ENCODE assay signal across 8 mouse cellular contexts in genomic region chr15:79511553-79512320, GRCm38 (mm10). TPM values are rescaled to one million over a fixed set of nuclear protein-coding genes. Genes with fewer than 3 reads are reported as not detected.
DNase-seq lines count a peak whose midpoint lies in the region; ATAC-seq and TF ChIP-seq lines count a peak whose summit lies in the region.

No protein-coding gene starts in this region.

- H3K4me3 ChIP-seq in gastrocnemius, adult 2 months: peak overlapping the region; percentile 70
- H3K4me3 ChIP-seq in hindbrain, embryonic 14.5 days (replicated peaks; ENCODE audit: low read length): peak overlapping the region; percentile 41
- peak overlapping the region; percentile 51 for H3K4me3 ChIP-seq in left cerebral cortex, adult 2 months

- peak; percentile 91 for DNase-seq in adrenal gland, adult 2 months
- DNase-seq in cerebellum, postnatal 4 days (ENCODE audit: low spot score in 2 of 2): peak; percentile 86 to 93
- peak; percentile 91 for DNase-seq in gastrocnemius, adult 2 months
- DNase-seq in hindbrain, embryonic 14.5 days (ENCODE audit: low spot score): peak; percentile 92
- DNase-seq in left cerebral cortex, adult 2 months (ENCODE audit: extremely low spot score in 1 of 2, low spot score in 2 of 2): peak; percentile 89
- peak; percentile 84 for DNase-seq in lung, postnatal 36 days
- peak; percentile 89 to 90 for DNase-seq in right cerebral cortex, adult 2 months (ENCODE audit: low spot score in 2 of 2)
- no peak for DNase-seq in adipocyte (ENCODE audit: low spot score)

- H3K9me3 ChIP-seq in hindbrain, embryonic 14.5 days (ENCODE audit: control insufficient read depth, low read length): no peaks in the 10 kb centered on the region

- peaks cover 17% of the 10 kb centered on the region for H3K4me1 ChIP-seq in hindbrain, embryonic 14.5 days (replicated peaks; ENCODE audit: control insufficient read depth, insufficient read depth, low read length)

- intact Hi-C loops in gastrocnemius, adult 2 months (cut with DNase I): no loop called here
- intact Hi-C loops in left cerebral cortex, adult 2 months (cut with DNase I): no loop called here

- peak overlapping the region; percentile 24; the same call in 1 of the 2 replicates for H3K27ac ChIP-seq in gastrocnemius, adult 2 months
- no peak overlapping the region for H3K27ac ChIP-seq in hindbrain, embryonic 14.5 days
- H3K27ac ChIP-seq in left cerebral cortex, adult 2 months: peak overlapping the region; percentile 73

- H3K4me2 ChIP-seq in hindbrain, embryonic 14.5 days (replicated peaks): peak overlapping the region; percentile 77

- no peaks in the 10 kb centered on the region for H3K36me3 ChIP-seq in hindbrain, embryonic 14.5 days (replicated peaks; ENCODE audit: control insufficient read depth, insufficient read depth)

- no peak for TF ChIP-seq CTCF in gastrocnemius, adult 2 months (IDR thresholded peaks at IDR 0.05)
- TF ChIP-seq CTCF in left cerebral cortex, adult 2 months (IDR thresholded peaks at IDR 0.05): no peak; the same call in 1 of the 2 replicates

- H3K27me3 ChIP-seq in hindbrain, embryonic 14.5 days (ENCODE audit: control insufficient read depth, insufficient read depth, low read length): peaks cover 88% of the 10 kb centered on the region

- H3K9ac ChIP-seq in hindbrain, embryonic 14.5 days: peak overlapping the region; percentile 40

- WGBS in hindbrain, embryonic 14.5 days: 2% methylated on average over 61 of the region's 61 CpGs

- peak; percentile 86 for ATAC-seq in hindbrain, embryonic 14.5 days (ENCODE audit: low FRiP score)

RNA-seq across cellular contexts. Expression of gene Kdelr3, which starts 4.5 kb away (rescaled TPM):
- 1 to 10 TPM; 1.9 to 4.1 TPM for total RNA-seq in adrenal gland, adult 2 months (2021)
- 2.9 and 3.1 TPM in 2 replicates for polyA plus RNA-seq in adrenal gland, adult 2 months (2012; rRNA removed)
- 1 to 10 TPM; 1.9 to 3.7 TPM for total RNA-seq in gastrocnemius, adult 2 months (2021)
- 8.1 and 10.1 TPM in 2 replicates for polyA plus RNA-seq in hindbrain, embryonic 14.5 days (2014; fragmentation: Nextera tagmentation; extraction: Ambion mirVana)
- under 1 TPM; 0.32 to 0.33 TPM for total RNA-seq in left cerebral cortex, adult 2 months (2021)

RNA-seq across cellular contexts. Expression of gene Kcnj4, which starts 6.7 kb away (rescaled TPM):
- 1 to 10 TPM in 1 of 2 experiments, under 1 TPM in 1; 0.20 to 6.3 TPM for total RNA-seq in adrenal gland, adult 2 months (2021)
- polyA plus RNA-seq in adrenal gland, adult 2 months (2012; rRNA removed): 0.36 and 3.8 TPM in 2 replicates
- total RNA-seq in gastrocnemius, adult 2 months (2021): under 1 TPM in 1 of 2 experiments, not detected in 1; 0.10 TPM
- polyA plus RNA-seq in hindbrain, embryonic 14.5 days (2014; fragmentation: Nextera tagmentation; extraction: Ambion mirVana): not detected in 2 replicates
- total RNA-seq in left cerebral cortex, adult 2 months (2021): 100 to 1,000 TPM; 186 to 202 TPM

RNA-seq across cellular contexts. Expression of gene Ddx17, which starts 34.8 kb away (rescaled TPM):
- total RNA-seq in adrenal gland, adult 2 months (2021): 100 to 1,000 TPM; 230 to 248 TPM
- 245 and 257 TPM in 2 replicates for polyA plus RNA-seq in adrenal gland, adult 2 months (2012; rRNA removed)
- total RNA-seq in gastrocnemius, adult 2 months (2021): 10 to 100 TPM; 80.2 to 86.8 TPM
- polyA plus RNA-seq in hindbrain, embryonic 14.5 days (2014; fragmentation: Nextera tagmentation; extraction: Ambion mirVana): 87.3 and 92.4 TPM in 2 replicates
- 100 to 1,000 TPM; 323 to 340 TPM for total RNA-seq in left cerebral cortex, adult 2 months (2021)

RNA-seq across cellular contexts. Expression of gene Csnk1e, which starts 56.4 kb away (rescaled TPM):
- total RNA-seq in adrenal gland, adult 2 months (2021): 10 to 100 TPM; 74.6 to 87.7 TPM
- 59.2 and 65.3 TPM in 2 replicates for polyA plus RNA-seq in adrenal gland, adult 2 months (2012; rRNA removed)
- total RNA-seq in gastrocnemius, adult 2 months (2021): 10 to 100 TPM; 41.8 to 61.4 TPM
- 184 and 213 TPM in 2 replicates for polyA plus RNA-seq in hindbrain, embryonic 14.5 days (2014; fragmentation: Nextera tagmentation; extraction: Ambion mirVana)
- 100 to 1,000 TPM; 153 to 159 TPM for total RNA-seq in left cerebral cortex, adult 2 months (2021)

Comparison
In these comparisons a context has a peak if more than half of its experiments do, and no peak if none do; other contexts are left out.
1. RNA of gene Kcnj4, which starts 6.7 kb away (total RNA-seq): 186 to 202 TPM in left cerebral cortex, adult 2 months; 0.20 to 6.3 TPM in adrenal gland, adult 2 months and 0.10 TPM in gastrocnemius, adult 2 months; every median in the first group is over 10 times any median in the second.
2. Peak in every context shown above with its lines, with median percentiles within 50 percentile points of each other: H3K4me3 ChIP-seq.